Mouse (Mus musculus): ENCODE data around the gene Efna3. TPM values are rescaled to one million over a fixed set of nuclear protein-coding genes. Genes with fewer than 3 reads are reported as not detected.
A peak's percentile ranks its signal among the peaks of the same experiment; 100 is the strongest.

Gene Efna3
- polyA plus RNA-seq, 1 experiment from 2014 or later = 7.1 TPM

GRCm38 (mm10) chr3:89355512-89355902 lies 32.7 kb upstream of the Efna3 start:
- 69% methylated on average over 6 of the region's 6 CpGs for WGBS
- no peak overlapping the region for H3K4me2 ChIP-seq (ENCODE audit: low read depth, low read length)
- peaks cover 5% of the 10 kb centered on the region for H3K4me1 ChIP-seq (replicated peaks; ENCODE audit: control insufficient read depth, insufficient read depth, low read length)
- no peaks in the 10 kb centered on the region for H3K9me3 ChIP-seq (ENCODE audit: control insufficient read depth, low read length)
- no peaks in the 10 kb centered on the region; the same call in 1 of the 2 replicates for H3K27me3 ChIP-seq (ENCODE audit: control insufficient read depth, insufficient read depth, low read depth, low read length)
- H3K9ac ChIP-seq (ENCODE audit: low read length) = no peak overlapping the region
- no peak for ATAC-seq (ENCODE audit: low read depth)
- H3K4me3 ChIP-seq (ENCODE audit: low read length) = no peak overlapping the region
- H3K36me3 ChIP-seq (ENCODE audit: control insufficient read depth, insufficient read depth, low read length) = no peaks in the 10 kb centered on the region
- no peak overlapping the region for H3K27ac ChIP-seq (ENCODE audit: low read length)

- H3K4me2 ChIP-seq (ENCODE audit: low read depth, low read length) = no peak overlapping the region
- peaks cover 10% of the 10 kb centered on the region for H3K4me1 ChIP-seq (replicated peaks; ENCODE audit: control insufficient read depth, insufficient read depth, low read length)
- H3K4me3 ChIP-seq (ENCODE audit: low read length) = no peak overlapping the region
- peak; percentile 54 for ATAC-seq (ENCODE audit: low read depth)
- 0 out of 2 replicates have a peak overlapping the region, but pooled peaks have one; percentile 23 for H3K27ac ChIP-seq (ENCODE audit: low read length)
- 11% methylated on average over 5 of the region's 5 CpGs for WGBS
- H3K36me3 ChIP-seq (ENCODE audit: control insufficient read depth, insufficient read depth, low read length) = no peaks in the 10 kb centered on the region
- no peaks in the 10 kb centered on the region; the same call in 1 of the 2 replicates for H3K27me3 ChIP-seq (ENCODE audit: control insufficient read depth, insufficient read depth, low read depth, low read length)
- H3K9ac ChIP-seq (ENCODE audit: low read length) = no peak overlapping the region
- H3K9me3 ChIP-seq (ENCODE audit: control insufficient read depth, low read length) = no peaks in the 10 kb centered on the region
Observed at GRCm38 (mm10) chr3:89354816-89355511, 32.2 kb upstream of the Efna3 start.

GRCm38 (mm10) chr3:89351271-89351670 lies 28.5 kb upstream of the Efna3 start:
- no peaks in the 10 kb centered on the region for H3K36me3 ChIP-seq (ENCODE audit: control insufficient read depth, insufficient read depth, low read length)
- H3K4me2 ChIP-seq (ENCODE audit: low read depth, low read length) = no peak overlapping the region
- no peak overlapping the region for H3K9ac ChIP-seq (ENCODE audit: low read length)
- no peak for ATAC-seq (ENCODE audit: low read depth)
- H3K27me3 ChIP-seq (ENCODE audit: control insufficient read depth, insufficient read depth, low read depth, low read length) = no peaks in the 10 kb centered on the region; the same call in 1 of the 2 replicates
- 49% methylated on average over 5 of the region's 5 CpGs for WGBS
- H3K4me1 ChIP-seq (replicated peaks; ENCODE audit: control insufficient read depth, insufficient read depth, low read length) = peaks cover 20% of the 10 kb centered on the region
- H3K4me3 ChIP-seq (ENCODE audit: low read length) = no peak overlapping the region
- no peaks in the 10 kb centered on the region for H3K9me3 ChIP-seq (ENCODE audit: control insufficient read depth, low read length)
- H3K27ac ChIP-seq (ENCODE audit: low read length) = no peak overlapping the region

- Histone ChIP-seq H3K4me2 (ENCODE audit: low read depth, low read length) (peak within 1 kb of the TSS; percentile 100), H3K4me3 (ENCODE audit: low read length) (peak within 1 kb of the TSS; percentile 74), H3K9me3 (ENCODE audit: control insufficient read depth, low read length) (no peaks in the 10 kb centered on the region), H3K9ac (ENCODE audit: low read length) (peak within 1 kb of the TSS; percentile 76), H3K36me3 (ENCODE audit: control insufficient read depth, insufficient read depth, low read length) (no peaks in the 10 kb centered on the region), H3K4me1 (replicated peaks; ENCODE audit: control insufficient read depth, insufficient read depth, low read length) (peaks cover 20% of the 10 kb centered on the region), H3K27me3 (ENCODE audit: control insufficient read depth, insufficient read depth, low read depth, low read length) (no peaks in the 10 kb centered on the region; the same call in 1 of the 2 replicates), H3K27ac (ENCODE audit: low read length) (peak within 1 kb of the TSS; percentile 69)
- ATAC-seq (ENCODE audit: low read depth) = peak; percentile 92
- WGBS = 2% methylated on average over 59 of the region's 59 CpGs
Observed at GRCm38 (mm10) chr3:89349869-89350501, 27.2 kb upstream of the Efna3 start, which contains the start of gene Adam15. Adam15 (minus strand) TSS chr3:89349996.

GRCm38 (mm10) chr3:89348911-89349868 lies 26.4 kb upstream of the Efna3 start:
- Histone ChIP-seq H3K4me1 (replicated peaks; ENCODE audit: control insufficient read depth, insufficient read depth, low read length) (peaks cover 18% of the 10 kb centered on the region), H3K4me2 (ENCODE audit: low read depth, low read length) (peak overlapping the region; percentile 100), H3K36me3 (ENCODE audit: control insufficient read depth, insufficient read depth, low read length) (no peaks in the 10 kb centered on the region), H3K9me3 (ENCODE audit: control insufficient read depth, low read length) (no peaks in the 10 kb centered on the region), H3K27me3 (ENCODE audit: control insufficient read depth, insufficient read depth, low read depth, low read length) (no peaks in the 10 kb centered on the region; the same call in 1 of the 2 replicates), H3K4me3 (ENCODE audit: low read length) (peak overlapping the region; percentile 74), H3K27ac (ENCODE audit: low read length) (peak overlapping the region; percentile 69), H3K9ac (ENCODE audit: low read length) (peak overlapping the region; percentile 76)
- peak; percentile 45 for ATAC-seq (ENCODE audit: low read depth)
- WGBS = under 1% methylated on average over 38 of the region's 38 CpGs

- H3K27me3 ChIP-seq (ENCODE audit: control insufficient read depth, insufficient read depth, low read depth, low read length) = no peaks in the 10 kb centered on the region; the same call in 1 of the 2 replicates
- no peaks in the 10 kb centered on the region for H3K36me3 ChIP-seq (ENCODE audit: control insufficient read depth, insufficient read depth, low read length)
- H3K4me2 ChIP-seq (ENCODE audit: low read depth, low read length) = peak overlapping the region; percentile 100
- ATAC-seq (ENCODE audit: low read depth) = no peak
- H3K27ac ChIP-seq (ENCODE audit: low read length) = peak overlapping the region; percentile 69
- no peak overlapping the region; the same call in 1 of the 2 replicates for H3K4me3 ChIP-seq (ENCODE audit: low read length)
- H3K9ac ChIP-seq (ENCODE audit: low read length) = no peak overlapping the region
- 50% methylated on average over 1 of the region's 1 CpGs for WGBS
- H3K4me1 ChIP-seq (replicated peaks; ENCODE audit: control insufficient read depth, insufficient read depth, low read length) = peaks cover 18% of the 10 kb centered on the region
- H3K9me3 ChIP-seq (ENCODE audit: control insufficient read depth, low read length) = no peaks in the 10 kb centered on the region
Observed at GRCm38 (mm10) chr3:89347916-89348315, 25.2 kb upstream of the Efna3 start.

- H3K4me3 ChIP-seq (ENCODE audit: low read length) = no peak overlapping the region
- no peaks in the 10 kb centered on the region for H3K36me3 ChIP-seq (ENCODE audit: control insufficient read depth, insufficient read depth, low read length)
- H3K9me3 ChIP-seq (ENCODE audit: control insufficient read depth, low read length) = no peaks in the 10 kb centered on the region
- no peak overlapping the region for H3K4me2 ChIP-seq (ENCODE audit: low read depth, low read length)
- H3K27ac ChIP-seq (ENCODE audit: low read length) = no peak overlapping the region
- no peak overlapping the region for H3K9ac ChIP-seq (ENCODE audit: low read length)
- 82% methylated on average over 10 of the region's 10 CpGs for WGBS
- H3K4me1 ChIP-seq (replicated peaks; ENCODE audit: control insufficient read depth, insufficient read depth, low read length) = peaks cover 18% of the 10 kb centered on the region
- ATAC-seq (ENCODE audit: low read depth) = no peak
- no peaks in the 10 kb centered on the region; the same call in 1 of the 2 replicates for H3K27me3 ChIP-seq (ENCODE audit: control insufficient read depth, insufficient read depth, low read depth, low read length)
Observed at GRCm38 (mm10) chr3:89346815-89347540, 24.2 kb upstream of the Efna3 start.

- H3K4me1 ChIP-seq (replicated peaks; ENCODE audit: control insufficient read depth, insufficient read depth, low read length) = peaks cover 21% of the 10 kb centered on the region
- H3K36me3 ChIP-seq (ENCODE audit: control insufficient read depth, insufficient read depth, low read length) = no peaks in the 10 kb centered on the region
- no peak overlapping the region for H3K4me3 ChIP-seq (ENCODE audit: low read length)
- no peaks in the 10 kb centered on the region; the same call in 1 of the 2 replicates for H3K27me3 ChIP-seq (ENCODE audit: control insufficient read depth, insufficient read depth, low read depth, low read length)
- no peak overlapping the region for H3K27ac ChIP-seq (ENCODE audit: low read length)
- H3K9ac ChIP-seq (ENCODE audit: low read length) = no peak overlapping the region
- no peak for ATAC-seq (ENCODE audit: low read depth)
- no peaks in the 10 kb centered on the region for H3K9me3 ChIP-seq (ENCODE audit: control insufficient read depth, low read length)
- WGBS = 84% methylated on average over 7 of the region's 7 CpGs
- H3K4me2 ChIP-seq (ENCODE audit: low read depth, low read length) = no peak overlapping the region
Observed at GRCm38 (mm10) chr3:89343279-89343678, 20.5 kb upstream of the Efna3 start.

Data from lung, embryonic 16.5 days (tissue).